Mouse (Mus musculus) testis, adult 2 months (tissue): ENCODE measurements around the gene Slc1a4.

Experiments
- CTCF ChIP-seq: fragments of 200-500 bp; IDR thresholded peaks from 2 replicates; pipeline ENCODE4 v1.5.1; 2012; ENCODE audit warnings: low read depth, mild to moderate bottlenecking, inconsistent platforms, low read length, moderate library complexity; ENCODE audit not compliant: control insufficient read depth, insufficient read depth, insufficient replicate concordance
- POLR2A ChIP-seq: fragments of 200-500 bp; IDR thresholded peaks from 2 replicates; pipeline ENCODE4 v1.6.1; 2012; ENCODE audit warnings: low read depth, mild to moderate bottlenecking, inconsistent platforms, low read length, moderate library complexity; ENCODE audit not compliant: control insufficient read depth

- TF ChIP-seq POLR2A (no peak), CTCF (no peak)
These were observed 56.5 kb downstream of the Slc1a4 start for GRCm38 (mm10) chr11:20275974-20276373.
